Mouse (Mus musculus) hindbrain, embryonic 14.5 days (tissue): ENCODE data around the gene Sdr16c6. TPM values are rescaled to one million over a fixed set of nuclear protein-coding genes. Genes with fewer than 3 reads are reported as not detected.

Experiments used
- ATAC-seq: fragments of 200-750 bp; cut with Nextera tagmentation; 2 replicates; pipeline ENCODE4 v1.8.0; 2017; ENCODE audit warnings: moderate number of reproducible peaks, mild to moderate bottlenecking, moderate TSS enrichment, moderate library complexity; ENCODE audit not compliant: low FRiP score
- DNase-seq: peaks from one replicate; pipeline ENCODE4 v3.0.0-alpha.2; 2015; ENCODE audit warnings: low spot score
- H3K27ac ChIP-seq: fragments of 300-500 bp; sonication (generic); 2 replicates; pipeline ENCODE4 v1.5.1; 2014; ENCODE audit warnings: mild to moderate bottlenecking, moderate library complexity
- H3K27me3 ChIP-seq: fragments of 300-500 bp; sonication (generic); 2 replicates; pipeline ENCODE4 v1.6.1; 2014; ENCODE audit warnings: mild to moderate bottlenecking, low read length, mixed read lengths; ENCODE audit not compliant: control insufficient read depth, insufficient read depth
- H3K36me3 ChIP-seq: fragments of 300-500 bp; sonication (generic); replicated peaks from 2 replicates; pipeline ENCODE4 v1.6.1; 2014; ENCODE audit not compliant: control insufficient read depth, insufficient read depth
- H3K4me1 ChIP-seq: fragments of 300-500 bp; sonication (generic); replicated peaks from 2 replicates; pipeline ENCODE4 v1.6.1; 2014; ENCODE audit warnings: antibody characterized with exemption, low read length, mixed read lengths; ENCODE audit not compliant: control insufficient read depth, insufficient read depth
- H3K4me2 ChIP-seq: fragments of 300-500 bp; sonication (generic); replicated peaks from 2 replicates; pipeline ENCODE4 v1.6.1; 2014; ENCODE audit warnings: mild to moderate bottlenecking, moderate library complexity
- H3K4me3 ChIP-seq: fragments of 300-500 bp; sonication (generic); replicated peaks from 2 replicates; pipeline ENCODE4 v1.5.1; 2014; ENCODE audit warnings: mild to moderate bottlenecking, low read length
- H3K9ac ChIP-seq: fragments of 300-500 bp; sonication (generic); 2 replicates; pipeline ENCODE4 v1.6.1; 2014
- H3K9me3 ChIP-seq: fragments of 300-500 bp; sonication (generic); 2 replicates; pipeline ENCODE4 v1.6.1; 2016; ENCODE audit warnings: low read length; ENCODE audit not compliant: control insufficient read depth
- WGBS: fragments of 180-500 bp; shearing (Covaris S2); extraction: QIAGEN DNeasy Blood & Tissue Kit; methylation state at CpG from one replicate; pipeline ENCODE4 v1.1.7; 2014; 5-methylcytosine and 5-hydroxymethylcytosine counted together
- polyA plus RNA-seq: library from polyadenylated mRNA; unstranded; fragments of >200 nt; fragmentation: Nextera tagmentation; extraction: Ambion mirVana; gene quantifications from 2 replicates; pipeline ENCODE4 v1.2.1, GENCODE M21; 2014

Gene Sdr16c6
- not detected in 2 replicates for polyA plus RNA-seq

DNA sequence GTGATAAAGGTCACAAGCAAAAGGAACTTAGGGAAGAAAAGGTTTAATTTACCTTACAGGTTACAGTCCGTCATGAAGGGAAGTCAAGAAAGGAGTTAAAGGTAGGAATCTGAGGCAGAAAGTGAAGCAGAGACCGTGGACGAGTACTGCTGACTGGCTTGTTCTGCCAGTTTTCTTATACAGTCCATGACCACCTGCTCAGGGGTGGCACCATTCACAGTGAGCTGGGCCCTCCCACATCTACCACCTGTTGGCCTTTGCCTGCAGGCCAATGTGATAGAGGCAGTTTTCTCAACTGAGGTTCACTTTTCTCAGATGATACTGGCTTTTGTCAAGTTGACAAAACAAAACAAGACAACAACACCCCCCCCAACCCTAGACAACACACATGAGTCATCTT, at the start of gene Sdr16c6:
Sdr16c6 (minus strand) TSS at position 151 of the 400 bp plus-strand sequence.
- Histone ChIP-seq H3K9me3 (no peaks in the 10 kb centered on the region), H3K9ac (no peak within 1 kb of the TSS), H3K27me3 (no peaks in the 10 kb centered on the region), H3K4me2 (no peak within 1 kb of the TSS), H3K4me1 (no peaks in the 10 kb centered on the region), H3K27ac (no peak within 1 kb of the TSS), H3K4me3 (no peak within 1 kb of the TSS), H3K36me3 (no peaks in the 10 kb centered on the region)
- ATAC-seq (no peak), DNase-seq (no peak)
- 92% methylated on average over 3 of the region's 3 CpGs for WGBS

GRCm38 (mm10) chr4:4080180-4080579, 2.9 kb upstream of the Sdr16c6 start:
- ATAC-seq (no peak), DNase-seq (no peak)
- Histone ChIP-seq H3K4me2 (no peak overlapping the region), H3K9me3 (no peaks in the 10 kb centered on the region), H3K4me3 (no peak overlapping the region), H3K27ac (no peak overlapping the region), H3K36me3 (no peaks in the 10 kb centered on the region), H3K27me3 (no peaks in the 10 kb centered on the region), H3K9ac (no peak overlapping the region), H3K4me1 (no peaks in the 10 kb centered on the region)

DNA sequence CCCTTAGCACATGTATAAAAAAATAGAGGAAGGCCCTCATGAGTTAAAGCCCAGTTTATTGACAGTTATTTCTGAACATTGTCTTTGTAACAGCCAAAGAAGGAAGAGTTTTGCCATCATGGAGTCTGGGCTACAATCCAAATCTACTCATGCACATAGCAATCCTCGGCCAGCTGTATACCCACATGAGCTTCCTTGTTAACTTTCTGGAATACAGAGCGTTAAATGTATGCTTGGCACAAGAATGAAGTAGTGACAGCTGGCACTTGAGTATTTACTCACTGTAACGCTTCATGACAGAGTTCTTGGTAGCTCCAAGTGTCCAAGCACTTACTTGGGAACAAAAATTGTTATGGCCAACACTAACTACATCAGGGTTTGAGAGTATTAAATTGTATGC, 1.8 kb upstream of the Sdr16c6 start:
- Histone ChIP-seq H3K4me3 (no peak overlapping the region), H3K36me3 (no peaks in the 10 kb centered on the region), H3K9ac (no peak overlapping the region), H3K4me1 (no peaks in the 10 kb centered on the region), H3K27ac (no peak overlapping the region), H3K9me3 (no peaks in the 10 kb centered on the region), H3K27me3 (no peaks in the 10 kb centered on the region), H3K4me2 (no peak overlapping the region)
- ATAC-seq: no peak
- WGBS: 81% methylated on average over 3 of the region's 3 CpGs
- no peak for DNase-seq

DNA sequence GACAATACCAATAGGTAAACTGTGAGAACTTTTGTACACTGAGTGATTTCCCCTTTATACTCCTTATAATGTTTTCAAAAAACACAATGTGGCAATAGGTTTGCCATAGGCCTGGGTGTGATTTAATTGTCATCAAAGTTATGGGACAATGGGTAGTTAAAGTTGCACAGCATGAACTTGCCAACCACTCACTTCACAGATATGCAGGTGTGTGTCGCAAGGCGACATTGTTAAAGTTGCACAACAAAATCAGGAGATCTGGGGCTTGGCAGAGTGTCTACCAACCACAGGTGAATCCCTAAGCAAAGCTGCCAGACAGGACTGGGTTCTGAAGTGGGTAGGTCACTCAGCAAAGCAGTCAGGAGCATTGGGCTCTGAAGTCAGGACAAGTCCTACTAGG, 1.3 kb downstream of the Sdr16c6 start:
- ATAC-seq (no peak), DNase-seq (no peak)
- Histone ChIP-seq H3K4me1 (no peaks in the 10 kb centered on the region), H3K27ac (no peak overlapping the region), H3K9me3 (no peaks in the 10 kb centered on the region), H3K4me3 (no peak overlapping the region), H3K27me3 (no peaks in the 10 kb centered on the region), H3K9ac (no peak overlapping the region), H3K4me2 (no peak overlapping the region), H3K36me3 (no peaks in the 10 kb centered on the region)
- WGBS: 91% methylated on average over 2 of the region's 2 CpGs

Other genes starting within 250 kb of the Sdr16c6 start
- 601 and 660 TPM in 2 replicates for gene Gm11808, start 103.9 kb downstream of the Sdr16c6 start, polyA plus RNA-seq